Mouse (Mus musculus): ENCODE measurements around the gene Sall1.

Gene Sall1

GRCm38 (mm10) chr8:89043940-89044339 is at the start of gene Sall1:
Sall1 (minus strand) TSS chr8:89044162.
- no peak for DNase-seq (ENCODE audit: extremely low spot score, low read depth, low spot score)

DNA sequence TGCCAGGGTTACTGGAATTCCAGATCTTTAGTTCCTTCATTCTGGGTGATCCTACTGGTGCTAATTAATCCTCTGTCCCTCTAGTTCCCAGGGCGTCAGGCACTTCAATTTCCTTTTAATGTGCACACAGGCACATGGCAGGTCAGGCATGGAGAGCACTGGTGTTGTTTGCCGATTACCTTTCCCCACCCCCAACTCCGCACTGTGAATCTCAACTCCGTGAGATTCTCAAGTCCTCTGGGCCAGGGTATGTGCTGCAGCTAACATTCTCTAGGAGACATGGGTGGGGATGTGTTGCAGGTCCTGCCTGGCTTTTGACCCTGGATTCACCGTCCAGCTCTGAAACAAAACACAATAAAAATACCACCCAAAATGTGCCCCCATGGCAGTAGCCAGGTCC is 46.0 kb upstream of the Sall1 start:
- DNase-seq (ENCODE audit: extremely low spot score, low read depth, low spot score) = no peak

GRCm38 (mm10) chr8:89079147-89079546 is 35.2 kb upstream of the Sall1 start:
- DNase-seq (ENCODE audit: extremely low spot score, low read depth, low spot score) = no peak

DNA sequence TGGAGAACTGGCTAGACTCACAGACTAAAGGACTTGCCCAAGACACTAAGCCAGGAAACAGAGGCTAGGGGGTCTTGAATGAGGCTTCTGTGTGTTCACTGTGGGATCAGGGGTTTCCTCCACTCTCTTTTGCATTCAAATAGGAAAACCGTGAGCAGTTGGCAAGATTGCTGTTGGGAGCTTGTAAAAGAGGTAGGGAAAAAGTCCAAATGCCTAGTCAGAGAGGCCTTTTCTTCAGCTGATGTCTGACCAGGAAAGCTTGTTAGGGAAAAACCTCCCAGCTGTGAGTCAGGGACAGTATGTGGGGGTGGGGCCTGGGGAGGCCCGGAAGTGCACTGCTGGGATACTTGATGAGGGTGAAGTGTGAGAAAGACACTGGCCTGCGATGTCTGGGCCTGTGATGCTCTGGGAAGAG is 29.0 kb upstream of the Sall1 start:
- DNase-seq (ENCODE audit: extremely low spot score, low read depth, low spot score) = no peak

- DNase-seq (ENCODE audit: extremely low spot score, low read depth, low spot score) = no peak
These were observed 23.5 kb upstream of the Sall1 start for GRCm38 (mm10) chr8:89067499-89067898.

- no peak for DNase-seq (ENCODE audit: extremely low spot score, low read depth, low spot score)
These were observed 20.1 kb upstream of the Sall1 start for GRCm38 (mm10) chr8:89064042-89064441.

DNA sequence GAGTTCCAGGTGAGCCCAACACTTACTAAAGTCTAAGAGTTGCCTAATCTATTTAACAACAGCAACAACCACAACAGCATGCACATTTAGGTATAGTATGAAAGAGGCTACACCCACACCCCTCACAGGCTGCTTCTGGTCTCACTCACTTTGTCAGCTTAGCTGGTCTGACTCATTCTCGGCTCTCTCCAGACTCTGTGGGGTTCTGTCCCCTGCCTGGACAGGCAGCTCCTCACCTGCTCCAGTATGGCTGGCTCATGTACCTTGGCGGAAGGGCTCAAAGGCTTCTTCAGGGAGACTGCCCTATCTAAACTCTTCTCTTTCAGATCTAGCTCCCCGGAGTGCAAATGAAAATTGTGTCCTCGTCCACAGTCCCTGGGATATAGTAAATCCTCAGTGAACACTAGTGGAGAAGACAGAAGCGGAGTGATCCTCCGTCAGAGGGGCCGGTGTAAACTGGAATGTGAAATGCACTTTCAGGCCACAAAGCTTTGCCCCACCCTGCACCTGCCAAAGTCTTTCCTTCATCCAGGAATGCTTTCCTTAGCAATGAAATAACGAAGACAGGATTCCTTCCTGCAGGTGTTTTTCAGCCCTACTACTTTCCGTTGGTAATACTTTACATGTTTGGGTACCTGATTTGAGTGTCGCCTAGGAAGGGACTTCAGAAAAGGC is 19.5 kb upstream of the Sall1 start:
- no peak for DNase-seq (ENCODE audit: extremely low spot score, low read depth, low spot score)

GRCm38 (mm10) chr8:89060717-89061116 is 16.8 kb upstream of the Sall1 start:
- no peak for DNase-seq (ENCODE audit: extremely low spot score, low read depth, low spot score)

DNA sequence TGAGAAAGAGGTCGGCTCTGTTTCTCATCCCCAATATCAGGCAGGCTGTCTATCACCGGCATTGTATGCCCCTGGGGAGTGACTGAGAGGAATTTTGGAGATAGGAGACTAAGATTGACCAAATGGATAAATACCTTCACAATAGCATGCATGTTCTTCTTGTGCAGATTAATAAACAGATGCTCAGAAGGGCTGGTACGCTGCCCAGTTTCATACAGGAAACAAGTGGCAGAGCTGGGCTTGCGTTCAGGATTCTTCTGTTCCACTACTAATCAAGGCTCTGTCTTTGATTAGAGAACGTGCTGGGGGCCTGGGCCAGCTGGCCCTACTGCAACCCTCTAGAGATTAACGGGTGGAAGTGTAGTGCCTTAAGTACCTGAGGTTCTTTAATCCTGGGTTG is 15.5 kb upstream of the Sall1 start:
- no peak for DNase-seq (ENCODE audit: extremely low spot score, low read depth, low spot score)

DNA sequence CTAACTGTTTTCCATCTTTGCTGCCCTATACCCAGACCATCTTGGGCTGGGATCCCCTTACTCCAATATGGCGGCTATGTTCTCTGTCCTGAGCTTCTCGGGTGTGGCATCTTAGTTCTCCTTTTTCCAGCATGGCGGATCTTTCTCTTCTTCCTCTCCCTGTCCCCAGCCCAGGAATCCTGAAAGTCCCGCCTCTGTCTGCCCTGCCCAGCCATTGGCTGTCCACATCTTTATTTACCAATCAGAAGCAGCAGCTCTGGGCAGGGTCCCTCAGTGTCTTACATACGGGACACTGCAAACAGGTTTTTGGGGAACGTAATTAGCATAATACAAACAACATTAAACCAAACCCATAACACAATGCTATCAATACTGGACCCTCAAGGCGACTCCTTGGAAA is 8.9 kb upstream of the Sall1 start:
- DNase-seq (ENCODE audit: extremely low spot score, low read depth, low spot score) = no peak

DNA sequence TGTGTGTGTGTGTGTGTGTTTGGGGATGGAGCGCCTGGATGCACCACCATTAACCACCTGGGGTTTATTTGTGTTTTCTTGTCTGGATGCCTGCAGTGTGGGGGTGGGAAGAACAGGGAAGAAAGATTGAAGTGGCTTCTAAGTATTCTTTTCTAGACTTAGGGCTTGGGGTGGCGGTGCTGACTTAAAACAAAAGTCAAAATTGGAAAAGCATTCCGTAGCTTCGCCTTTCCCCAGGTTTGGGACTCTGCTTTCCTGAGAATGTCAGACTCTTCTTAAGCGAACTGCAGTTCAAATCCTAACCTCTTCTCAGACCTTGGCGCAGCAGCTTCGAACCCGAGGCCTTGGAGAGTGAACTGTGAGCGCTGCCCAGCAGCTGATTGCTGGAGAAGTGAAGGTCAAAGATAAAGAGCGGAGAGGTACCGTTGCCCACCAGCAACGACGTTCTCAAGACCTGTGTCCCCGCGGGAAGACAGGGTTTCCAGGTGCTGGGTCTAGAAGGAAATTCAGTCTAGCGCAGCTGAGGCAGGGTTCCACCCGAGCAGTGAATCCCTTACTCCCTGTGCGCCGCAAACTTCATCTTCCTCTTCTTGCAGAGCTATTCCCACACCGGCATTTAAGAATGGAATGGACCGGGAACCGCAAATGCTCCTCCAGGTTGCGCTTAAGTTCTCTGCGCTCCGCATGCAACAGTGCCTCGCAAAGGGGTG is 2.8 kb upstream of the Sall1 start:
- no peak for DNase-seq (ENCODE audit: extremely low spot score, low read depth, low spot score)

GRCm38 (mm10) chr8:89046226-89046625 is 2.3 kb upstream of the Sall1 start:
- no peak for DNase-seq (ENCODE audit: extremely low spot score, low read depth, low spot score)

- DNase-seq (ENCODE audit: extremely low spot score, low read depth, low spot score) = no peak
These were observed 1.8 kb upstream of the Sall1 start for GRCm38 (mm10) chr8:89045726-89046125.

GRCm38 (mm10) chr8:89045218-89045601 is 1.2 kb upstream of the Sall1 start:
- no peak for DNase-seq (ENCODE audit: extremely low spot score, low read depth, low spot score)

DNA sequence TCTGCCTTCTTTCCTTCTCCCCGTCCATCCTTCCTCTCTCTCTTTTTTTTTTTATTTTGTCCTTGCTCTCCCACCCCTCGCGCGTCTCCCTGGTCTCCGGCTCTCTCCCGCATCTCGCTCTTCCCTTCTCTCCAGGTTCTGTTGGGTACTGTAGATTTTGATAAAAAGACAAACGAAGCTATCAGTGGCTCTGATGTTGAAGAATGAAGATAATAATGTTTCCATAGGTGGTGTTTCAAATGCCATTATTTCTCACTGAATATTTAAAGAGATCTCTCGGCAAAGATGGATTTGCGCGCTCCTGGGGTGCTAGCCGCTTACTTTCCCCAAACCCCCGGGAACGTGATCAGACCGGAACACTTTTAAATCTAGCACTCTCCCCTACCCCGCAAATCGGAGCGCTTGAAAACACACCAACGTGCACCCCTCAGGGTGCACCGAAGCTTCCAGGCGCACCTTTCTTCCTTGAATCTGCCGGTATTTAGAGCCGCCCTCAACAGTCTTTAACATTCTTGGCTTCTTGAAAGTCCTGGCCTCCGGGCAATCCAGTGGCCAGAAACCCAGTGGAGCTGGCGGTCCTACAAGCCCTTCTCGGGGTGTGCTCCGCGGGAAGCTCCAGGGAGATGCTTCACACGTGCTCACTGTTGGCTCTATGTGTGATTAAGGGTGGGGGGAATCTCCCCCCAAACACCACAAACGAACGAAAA is 702 bp upstream of the Sall1 start:
- no peak for DNase-seq (ENCODE audit: extremely low spot score, low read depth, low spot score)

GRCm38 (mm10) chr8:89043371-89043841 is 556 bp downstream of the Sall1 start:
- DNase-seq (ENCODE audit: extremely low spot score, low read depth, low spot score) = no peak

- DNase-seq (ENCODE audit: extremely low spot score, low read depth, low spot score) = no peak
These were observed 1.2 kb downstream of the Sall1 start for GRCm38 (mm10) chr8:89042560-89043370.

GRCm38 (mm10) chr8:89042118-89042460 is 1.9 kb downstream of the Sall1 start:
- no peak for DNase-seq (ENCODE audit: extremely low spot score, low read depth, low spot score)

GRCm38 (mm10) chr8:89041421-89042117 is 2.4 kb downstream of the Sall1 start:
- DNase-seq (ENCODE audit: extremely low spot score, low read depth, low spot score) = no peak

DNA sequence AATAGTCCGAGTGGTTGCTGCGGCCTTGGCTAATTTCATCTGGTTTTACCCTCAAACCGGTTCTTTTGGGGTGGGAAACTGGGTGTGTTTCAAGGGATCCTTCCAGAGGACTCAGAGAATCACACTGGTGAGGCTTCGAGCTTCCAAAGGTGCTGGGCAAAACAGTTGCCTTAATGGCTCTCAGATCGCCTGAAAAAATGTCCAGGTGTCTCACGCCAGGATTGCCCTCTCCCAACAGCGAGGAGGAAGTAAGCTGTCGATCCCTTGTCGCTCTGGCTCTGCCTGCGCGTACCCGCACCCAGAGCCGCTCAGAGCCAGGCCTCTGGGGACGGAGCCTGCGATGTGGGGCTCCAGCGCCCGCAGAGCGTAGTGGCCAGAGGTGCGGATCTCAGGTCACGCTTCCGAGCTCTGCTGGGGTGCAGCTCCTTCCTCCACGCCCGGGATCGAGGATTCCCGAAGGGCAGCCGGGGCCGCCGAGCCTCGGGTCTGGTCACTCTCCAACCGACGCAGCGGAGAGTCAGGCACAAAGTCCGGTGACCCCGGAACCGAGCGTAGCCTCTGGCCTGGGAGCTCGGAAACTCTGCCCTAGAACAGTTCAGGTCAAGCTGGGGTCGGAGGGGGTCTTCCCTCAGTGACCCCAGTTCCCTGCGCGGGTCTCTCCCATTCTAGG is 3.1 kb downstream of the Sall1 start:
- DNase-seq (ENCODE audit: extremely low spot score, low read depth, low spot score) = no peak

Data from hindlimb bud, embryonic 11.5 days (tissue).